Mouse (Mus musculus): ENCODE measurements around the gene Krtap29-1. TPM values are rescaled to one million over a fixed set of nuclear protein-coding genes. Genes with fewer than 3 reads are reported as not detected.

The Krtap29-1 gene
- polyA plus RNA-seq, 1 experiment, result not detected

- no peak for TF ChIP-seq GATA1 (IDR thresholded peaks at IDR 0.05; ENCODE audit: borderline replicate concordance, low read length)
- TF ChIP-seq FLI1 (IDR thresholded peaks at IDR 0.05; ENCODE audit: low read length), result no peak
- H3K9me3 ChIP-seq, result peaks cover 3% of the 10 kb centered on the region; the same call in 1 of the 2 replicates
- H3K27me3 ChIP-seq (replicated peaks), result peaks cover 2% of the 10 kb centered on the region
- no peak overlapping the region for H3K4me3 ChIP-seq (replicated peaks)
- H3K4me1 ChIP-seq, result no peaks in the 10 kb centered on the region
- no peaks in the 10 kb centered on the region for H3K36me3 ChIP-seq (replicated peaks; ENCODE audit: low read length)
Observed at GRCm38 (mm10) chr11:99999091-99999490, 20.2 kb upstream of the Krtap29-1 start.

- Histone ChIP-seq H3K36me3 (replicated peaks; ENCODE audit: low read length) (no peaks in the 10 kb centered on the region), H3K27me3 (replicated peaks) (peaks cover 15% of the 10 kb centered on the region), H3K9me3 (no peaks in the 10 kb centered on the region), H3K4me3 (replicated peaks) (no peak overlapping the region), H3K4me1 (no peaks in the 10 kb centered on the region)
- no peak for TF ChIP-seq FLI1 (IDR thresholded peaks at IDR 0.05; ENCODE audit: low read length)
- no peak for TF ChIP-seq GATA1 (IDR thresholded peaks at IDR 0.05; ENCODE audit: borderline replicate concordance, low read length)
Observed at GRCm38 (mm10) chr11:99994384-99994661, 15.5 kb upstream of the Krtap29-1 start.

- TF ChIP-seq GATA1 (IDR thresholded peaks at IDR 0.05; ENCODE audit: borderline replicate concordance, low read length) (no peak), FLI1 (IDR thresholded peaks at IDR 0.05; ENCODE audit: low read length) (no peak)
- Histone ChIP-seq H3K36me3 (replicated peaks; ENCODE audit: low read length) (no peaks in the 10 kb centered on the region), H3K9me3 (no peaks in the 10 kb centered on the region), H3K4me1 (no peaks in the 10 kb centered on the region), H3K27me3 (replicated peaks) (peaks cover 15% of the 10 kb centered on the region), H3K4me3 (replicated peaks) (no peak within 1 kb of the TSS)
Observed at GRCm38 (mm10) chr11:99993620-99994383, 14.9 kb upstream of the Krtap29-1 start, which contains the start of gene Krtap17-1. Gene Krtap17-1, minus strand, starts transcription at chr11:99993994.

GRCm38 (mm10) chr11:99990571-99990970 is 11.7 kb upstream of the Krtap29-1 start:
- Histone ChIP-seq H3K36me3 (replicated peaks; ENCODE audit: low read length) (no peaks in the 10 kb centered on the region), H3K27me3 (replicated peaks) (peaks cover 17% of the 10 kb centered on the region), H3K4me1 (no peaks in the 10 kb centered on the region; the same call in 1 of the 2 replicates), H3K4me3 (replicated peaks) (no peak overlapping the region), H3K9me3 (no peaks in the 10 kb centered on the region)
- TF ChIP-seq GATA1 (IDR thresholded peaks at IDR 0.05; ENCODE audit: borderline replicate concordance, low read length) (no peak), FLI1 (IDR thresholded peaks at IDR 0.05; ENCODE audit: low read length) (no peak)

GRCm38 (mm10) chr11:99989881-99990405 is 11.1 kb upstream of the Krtap29-1 start:
- H3K36me3 ChIP-seq (replicated peaks; ENCODE audit: low read length), result no peaks in the 10 kb centered on the region
- H3K27me3 ChIP-seq (replicated peaks), result peaks cover 17% of the 10 kb centered on the region
- H3K9me3 ChIP-seq, result no peaks in the 10 kb centered on the region
- H3K4me3 ChIP-seq (replicated peaks), result no peak overlapping the region
- H3K4me1 ChIP-seq, result no peaks in the 10 kb centered on the region; the same call in 1 of the 2 replicates
- TF ChIP-seq FLI1 (IDR thresholded peaks at IDR 0.05; ENCODE audit: low read length), result no peak
- TF ChIP-seq GATA1 (IDR thresholded peaks at IDR 0.05; ENCODE audit: borderline replicate concordance, low read length), result no peak

GRCm38 (mm10) chr11:99988530-99988929 is 9.7 kb upstream of the Krtap29-1 start:
- no peaks in the 10 kb centered on the region; the same call in 1 of the 2 replicates for H3K4me1 ChIP-seq
- peaks cover 10% of the 10 kb centered on the region for H3K27me3 ChIP-seq (replicated peaks)
- TF ChIP-seq GATA1 (IDR thresholded peaks at IDR 0.05; ENCODE audit: borderline replicate concordance, low read length) (no peak), FLI1 (IDR thresholded peaks at IDR 0.05; ENCODE audit: low read length) (no peak)
- H3K4me3 ChIP-seq (replicated peaks), result no peak overlapping the region
- H3K36me3 ChIP-seq (replicated peaks; ENCODE audit: low read length), result no peaks in the 10 kb centered on the region
- no peaks in the 10 kb centered on the region for H3K9me3 ChIP-seq

GRCm38 (mm10) chr11:99986180-99986647 is 7.4 kb upstream of the Krtap29-1 start, which contains the start of gene Krtap16-1:
Gene Krtap16-1, minus strand, starts transcription at chr11:99986597.
- Histone ChIP-seq H3K36me3 (replicated peaks; ENCODE audit: low read length) (no peaks in the 10 kb centered on the region), H3K27me3 (replicated peaks) (peaks cover 1% of the 10 kb centered on the region), H3K4me3 (replicated peaks) (peak within 1 kb of the TSS; percentile 59), H3K4me1 (no peaks in the 10 kb centered on the region; the same call in 1 of the 2 replicates), H3K9me3 (no peaks in the 10 kb centered on the region)
- TF ChIP-seq GATA1 (IDR thresholded peaks at IDR 0.05; ENCODE audit: borderline replicate concordance, low read length) (no peak), FLI1 (IDR thresholded peaks at IDR 0.05; ENCODE audit: low read length) (no peak)

- Histone ChIP-seq H3K27me3 (replicated peaks) (peaks cover 1% of the 10 kb centered on the region), H3K9me3 (no peaks in the 10 kb centered on the region), H3K4me1 (no peaks in the 10 kb centered on the region; the same call in 1 of the 2 replicates), H3K36me3 (replicated peaks; ENCODE audit: low read length) (no peaks in the 10 kb centered on the region), H3K4me3 (replicated peaks) (peak overlapping the region; percentile 59)
- TF ChIP-seq GATA1 (IDR thresholded peaks at IDR 0.05; ENCODE audit: borderline replicate concordance, low read length) (no peak), FLI1 (IDR thresholded peaks at IDR 0.05; ENCODE audit: low read length) (no peak)
Observed at GRCm38 (mm10) chr11:99985291-99986092, 6.6 kb upstream of the Krtap29-1 start.

GRCm38 (mm10) chr11:99983442-99983841 is 4.6 kb upstream of the Krtap29-1 start:
- Histone ChIP-seq H3K36me3 (replicated peaks; ENCODE audit: low read length) (no peaks in the 10 kb centered on the region), H3K27me3 (replicated peaks) (peaks cover 1% of the 10 kb centered on the region), H3K9me3 (peaks cover 3% of the 10 kb centered on the region; the same call in 1 of the 2 replicates), H3K4me1 (no peaks in the 10 kb centered on the region; the same call in 1 of the 2 replicates), H3K4me3 (replicated peaks) (no peak overlapping the region)
- no peak for TF ChIP-seq FLI1 (IDR thresholded peaks at IDR 0.05; ENCODE audit: low read length)
- TF ChIP-seq GATA1 (IDR thresholded peaks at IDR 0.05; ENCODE audit: borderline replicate concordance, low read length), result no peak

All from megakaryocyte, embryonic 14.5 days (primary cell).